Mouse (Mus musculus) lung, adult 2 months (tissue): ENCODE data around the gene Rragd.

ENCODE experiments used
- CTCF ChIP-seq: fragments of 200-500 bp; IDR thresholded peaks from 2 replicates; pipeline ENCODE4 v1.5.1; 2011; ENCODE audit warnings: mild to moderate bottlenecking, low read length, control low read depth; ENCODE audit not compliant: insufficient read depth
- POLR2A ChIP-seq: fragments of 200-500 bp; IDR thresholded peaks from 2 replicates; pipeline ENCODE4 v1.6.1; 2011; ENCODE audit warnings: low read depth, mild to moderate bottlenecking, control low read depth, low read length, borderline replicate concordance; ENCODE audit errors: extremely low read depth

- no peak for TF ChIP-seq CTCF
- TF ChIP-seq POLR2A: no peak
These were observed 84.5 kb downstream of the Rragd start for GRCm38 (mm10) chr4:33067331-33067730.
